Mouse (Mus musculus) kidney, postnatal 14 days (tissue): ENCODE results near the gene Hps4.
"Not testable (repeated sequence)": the region's sequence is repeated elsewhere in the genome, so short reads cannot be mapped to it uniquely, and the experiment has no call there.

Source experiments
- DNase-seq: peaks from one replicate; pipeline ENCODE4 v3.0.0; 2022; ENCODE audit warnings: mixed read lengths

Gene Hps4

DNA sequence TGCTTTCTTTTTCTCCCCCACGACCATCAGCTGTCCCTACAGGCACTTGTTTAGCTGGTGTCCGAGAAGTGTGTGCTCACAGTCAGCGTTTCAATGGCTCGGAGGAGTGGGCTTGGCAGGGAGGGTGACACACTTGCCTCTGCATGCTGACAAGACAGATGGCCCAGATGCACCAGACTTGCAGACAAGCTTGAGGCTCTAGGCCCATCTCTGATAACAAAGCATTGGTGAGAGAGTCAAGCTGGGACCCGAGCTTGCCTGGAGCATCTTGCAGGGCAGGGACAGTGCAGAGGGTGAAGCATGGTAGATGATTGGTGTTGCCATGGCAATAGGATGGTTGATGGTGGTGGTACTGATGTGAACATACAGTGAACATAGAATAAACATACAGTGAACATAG lies 66.4 kb downstream of the Hps4 start:
- DNase-seq: no peak

DNA sequence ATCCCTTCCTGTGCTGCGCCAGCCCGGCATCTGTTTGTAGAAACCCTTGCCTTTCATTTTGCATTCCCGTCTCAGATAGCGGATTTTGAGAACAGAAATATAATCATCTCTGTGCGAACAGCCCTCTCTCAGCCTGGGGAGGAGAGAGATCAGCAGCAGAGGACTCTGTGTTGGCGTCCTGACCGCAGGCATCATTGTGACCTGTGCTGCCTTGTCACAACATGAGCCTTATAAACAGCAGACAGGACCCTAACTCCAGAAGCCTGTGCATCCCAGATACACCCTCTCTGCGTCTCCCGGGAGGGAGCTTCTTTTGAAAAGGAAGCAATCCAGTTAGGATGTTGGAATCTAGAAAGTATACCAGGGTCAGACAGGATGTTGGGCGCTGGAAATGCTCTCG lies 68.2 kb downstream of the Hps4 start:
- no peak for DNase-seq

DNA sequence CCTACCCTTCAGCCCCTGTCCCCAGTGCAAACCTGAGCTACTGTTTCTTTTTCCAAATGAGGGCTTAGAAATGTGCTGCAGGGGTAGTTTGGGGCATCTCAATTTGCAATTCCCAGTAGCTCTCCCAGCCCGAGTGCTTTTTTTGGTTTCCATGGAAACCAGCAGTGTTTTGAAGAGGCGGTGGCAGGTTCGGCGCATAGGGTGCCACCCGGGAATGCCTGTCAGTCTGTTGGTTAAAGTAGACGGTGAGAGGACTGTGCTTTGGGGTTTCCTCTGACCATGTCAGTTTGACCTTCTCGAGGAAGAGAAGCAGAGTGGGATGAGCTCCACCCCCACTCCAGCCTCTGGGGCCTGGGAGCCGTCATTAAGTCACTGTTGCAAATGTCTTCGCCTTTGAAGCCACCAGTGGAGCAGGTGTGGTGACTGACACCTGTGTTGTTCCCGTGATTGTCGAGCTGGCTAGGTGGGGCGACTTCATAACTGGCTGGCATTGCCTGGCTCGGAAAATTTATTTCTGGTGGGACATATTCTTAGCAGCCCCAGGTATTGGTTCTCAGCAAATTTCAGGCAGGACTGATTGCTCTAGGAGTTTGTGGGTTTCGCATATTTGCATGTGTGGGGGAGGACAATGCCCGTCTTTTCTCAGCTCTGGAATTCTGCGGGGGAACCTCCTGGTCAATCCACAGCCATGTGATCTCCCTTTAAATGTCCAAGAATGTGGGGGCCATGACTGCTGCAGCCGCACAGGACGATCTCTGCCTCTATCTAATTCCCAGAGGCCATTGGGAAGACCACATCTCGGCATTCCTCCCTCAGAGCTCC lies 68.8 kb downstream of the Hps4 start:
- no peak for DNase-seq

DNA sequence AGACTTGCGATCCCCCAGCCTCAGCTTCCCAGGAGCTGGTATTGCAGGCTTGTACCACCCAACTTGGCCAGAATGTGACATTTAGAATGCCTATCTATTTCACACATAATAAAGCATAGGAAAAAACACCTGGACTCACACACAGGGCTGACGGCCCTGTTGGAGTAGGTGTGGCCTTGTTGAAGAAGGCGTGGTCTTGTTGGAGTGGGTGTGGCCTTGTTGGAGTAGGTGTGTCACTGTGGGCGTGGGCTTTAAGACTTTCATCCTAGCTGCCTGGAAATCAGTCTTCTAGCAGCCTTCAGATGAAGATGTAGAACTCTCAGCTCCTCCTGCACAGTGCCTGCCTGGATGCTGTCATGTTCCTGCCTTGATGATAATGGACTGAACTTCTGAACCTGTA lies 69.9 kb downstream of the Hps4 start:
- not testable (repeated sequence) for DNase-seq

DNA sequence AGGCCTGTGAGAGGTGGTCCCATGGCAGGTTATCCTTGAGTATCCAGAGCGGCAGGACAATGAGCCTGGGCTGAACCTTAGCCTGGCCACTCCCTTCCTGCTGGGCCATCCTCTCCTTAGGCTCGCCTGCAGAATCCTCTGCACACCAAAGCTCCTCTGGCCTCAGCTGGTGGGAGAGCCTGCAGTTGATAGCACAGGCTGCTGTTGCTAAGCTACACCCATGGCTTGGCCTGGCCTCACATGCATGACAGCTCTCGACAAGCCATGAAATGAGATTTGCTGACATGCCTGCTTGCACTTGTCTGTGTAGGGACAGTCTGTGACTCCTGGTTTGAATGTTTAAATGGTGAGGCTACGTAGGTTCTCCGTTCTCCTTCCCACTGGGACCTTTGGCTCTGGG lies 73.8 kb downstream of the Hps4 start:
- no peak for DNase-seq

DNA sequence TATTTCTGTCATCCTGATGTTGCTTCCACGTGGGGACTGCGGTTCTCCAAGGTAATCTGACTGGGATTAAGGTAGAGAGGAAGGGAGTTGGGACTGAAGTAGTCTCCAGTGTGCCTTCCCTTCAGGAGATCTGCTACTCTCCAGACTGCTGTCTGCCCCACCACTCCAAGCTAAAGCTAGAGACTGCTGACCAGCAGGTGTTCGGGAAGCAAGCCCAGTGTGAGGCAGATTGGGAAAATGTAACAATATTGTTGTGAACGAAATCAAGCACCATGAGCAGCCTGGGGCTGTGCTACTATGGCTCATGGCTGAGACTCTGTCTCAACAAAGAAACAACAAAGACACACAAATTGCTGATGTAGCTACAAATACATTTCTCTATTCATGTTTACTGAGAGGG lies 75.1 kb downstream of the Hps4 start:
- DNase-seq: no peak

DNA sequence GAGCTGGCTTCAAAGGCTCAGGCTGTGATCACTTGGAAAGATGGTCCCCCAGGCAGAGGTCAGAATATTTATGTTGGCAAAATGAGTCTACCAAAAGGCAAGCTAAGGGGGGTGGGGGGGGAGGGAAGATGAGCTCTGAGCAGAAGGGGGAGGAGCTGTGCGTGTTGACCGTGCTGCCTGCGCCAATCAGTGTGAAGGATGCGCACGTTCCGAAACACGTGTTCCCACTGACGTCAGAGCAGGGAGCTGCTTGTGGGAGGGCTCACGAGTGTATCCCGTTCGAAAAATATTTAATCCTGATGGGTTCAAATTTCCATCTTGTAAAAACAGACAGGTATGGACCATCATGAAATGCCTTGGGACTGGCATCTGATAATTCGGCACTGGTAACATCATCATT lies 76.7 kb downstream of the Hps4 start:
- no peak for DNase-seq

DNA sequence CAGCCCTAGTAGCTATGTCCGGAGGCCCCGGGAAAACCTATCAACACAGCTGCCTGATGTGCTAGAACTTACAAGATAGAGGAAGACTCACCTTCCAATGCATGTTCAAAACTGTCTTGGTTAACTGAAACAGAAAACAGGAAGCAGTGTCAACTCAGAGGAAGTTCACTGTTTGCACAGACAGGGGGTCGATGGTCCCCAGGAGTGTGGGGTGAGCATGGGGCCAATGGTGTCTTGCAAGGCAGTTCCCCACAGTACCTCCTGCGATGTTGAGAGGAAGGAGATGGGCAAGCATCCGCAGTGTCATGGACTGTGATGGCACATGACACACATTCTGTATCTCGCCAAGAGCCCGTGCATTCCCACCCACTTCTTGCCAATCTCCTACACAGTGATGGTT lies 83.8 kb downstream of the Hps4 start:
- no peak for DNase-seq

DNA sequence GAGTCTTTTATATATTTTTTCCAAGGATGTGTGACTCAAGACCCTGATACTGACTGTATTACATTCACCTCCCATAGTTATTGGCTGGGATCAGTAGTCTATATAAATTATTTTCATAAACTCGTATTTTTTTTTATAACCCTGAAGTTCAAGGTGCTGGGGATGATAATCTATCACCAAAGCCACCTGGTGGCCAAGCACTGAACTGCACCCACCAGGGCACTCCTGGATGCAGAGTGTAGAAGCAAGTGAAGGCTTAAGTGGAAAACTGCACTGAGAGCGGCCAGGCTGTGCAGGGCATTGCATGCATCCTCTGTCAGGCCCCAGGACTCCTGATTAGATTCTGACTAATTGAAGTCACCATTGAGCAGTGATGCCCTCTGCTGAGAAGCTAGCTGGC lies 84.4 kb downstream of the Hps4 start:
- DNase-seq: peak; percentile 56
